Mouse (Mus musculus): Measurements from ENCODE around the gene Calcb. TPM values are rescaled to one million over a fixed set of nuclear protein-coding genes. Genes with fewer than 3 reads are reported as not detected.
A peak's percentile ranks its signal among the peaks of the same experiment; 100 is the strongest.

Calcb gene
- polyA plus RNA-seq, 1 experiment from 2014 or later, result 0.97 TPM

- WGBS, result 61% methylated on average over 8 of the region's 8 CpGs
- Histone ChIP-seq H3K27me3 (no peaks in the 10 kb centered on the region), H3K4me2 (no peak overlapping the region), H3K27ac (no peak overlapping the region), H3K4me1 (no peaks in the 10 kb centered on the region), H3K9me3 (no peaks in the 10 kb centered on the region), H3K36me3 (no peaks in the 10 kb centered on the region), H3K4me3 (no peak overlapping the region), H3K9ac (no peak overlapping the region)
- no peak for ATAC-seq (ENCODE audit: borderline replicate concordance, extremely low read depth, low FRiP score, low TSS enrichment)
Measured at GRCm38 (mm10) chr7:114754626-114755025, 36.2 kb downstream of the Calcb start.

GRCm38 (mm10) chr7:114762660-114763059 is 44.2 kb downstream of the Calcb start:
- Histone ChIP-seq H3K4me1 (no peaks in the 10 kb centered on the region), H3K4me3 (no peak overlapping the region), H3K4me2 (no peak overlapping the region), H3K27me3 (no peaks in the 10 kb centered on the region), H3K36me3 (no peaks in the 10 kb centered on the region), H3K27ac (no peak overlapping the region), H3K9me3 (no peaks in the 10 kb centered on the region), H3K9ac (no peak overlapping the region)
- WGBS, result 48% methylated on average over 2 of the region's 2 CpGs
- no peak for ATAC-seq (ENCODE audit: borderline replicate concordance, extremely low read depth, low FRiP score, low TSS enrichment)

- WGBS, result 80% methylated on average over 3 of the region's 3 CpGs
- Histone ChIP-seq H3K4me1 (no peaks in the 10 kb centered on the region), H3K4me2 (no peak overlapping the region), H3K9me3 (no peaks in the 10 kb centered on the region), H3K9ac (no peak overlapping the region), H3K4me3 (no peak overlapping the region), H3K36me3 (no peaks in the 10 kb centered on the region), H3K27me3 (no peaks in the 10 kb centered on the region), H3K27ac (no peak overlapping the region)
- ATAC-seq (ENCODE audit: borderline replicate concordance, extremely low read depth, low FRiP score, low TSS enrichment), result no peak
Measured at GRCm38 (mm10) chr7:114765273-114765672, 46.8 kb downstream of the Calcb start.

DNA sequence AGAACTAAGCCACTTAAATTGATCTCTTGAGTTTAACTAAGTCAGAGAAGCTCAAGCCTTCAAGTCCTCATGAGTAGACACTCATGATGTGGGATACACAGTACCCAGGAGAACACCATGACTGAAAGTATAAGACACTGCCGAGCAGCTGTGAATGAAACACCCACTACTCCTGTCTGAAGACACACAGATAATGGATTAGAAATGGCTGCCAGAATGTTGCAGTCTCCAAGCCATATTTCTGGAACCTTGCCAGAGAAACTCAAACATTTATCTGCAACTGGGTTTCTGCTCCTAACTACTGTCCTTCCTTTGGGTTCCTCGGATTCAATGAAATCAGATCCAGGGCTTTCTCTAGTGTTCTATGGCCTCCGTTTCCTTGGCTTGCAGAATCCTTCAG is 48.1 kb downstream of the Calcb start:
- 49% methylated on average over 3 of the region's 3 CpGs for WGBS
- Histone ChIP-seq H3K36me3 (no peaks in the 10 kb centered on the region), H3K27ac (no peak overlapping the region), H3K4me1 (no peaks in the 10 kb centered on the region), H3K9me3 (no peaks in the 10 kb centered on the region), H3K9ac (no peak overlapping the region), H3K4me2 (no peak overlapping the region), H3K4me3 (no peak overlapping the region), H3K27me3 (no peaks in the 10 kb centered on the region)
- peak; percentile 42; the same call in 1 of the 2 replicates for ATAC-seq (ENCODE audit: borderline replicate concordance, extremely low read depth, low FRiP score, low TSS enrichment)

- Histone ChIP-seq H3K4me2 (no peak overlapping the region), H3K4me3 (no peak overlapping the region), H3K36me3 (no peaks in the 10 kb centered on the region), H3K9me3 (no peaks in the 10 kb centered on the region), H3K9ac (no peak overlapping the region), H3K27me3 (no peaks in the 10 kb centered on the region), H3K4me1 (no peaks in the 10 kb centered on the region), H3K27ac (no peak overlapping the region)
- ATAC-seq (ENCODE audit: borderline replicate concordance, extremely low read depth, low FRiP score, low TSS enrichment), result no peak
- 72% methylated on average over 5 of the region's 5 CpGs for WGBS
Measured at GRCm38 (mm10) chr7:114768516-114768915, 50.1 kb downstream of the Calcb start.

DNA sequence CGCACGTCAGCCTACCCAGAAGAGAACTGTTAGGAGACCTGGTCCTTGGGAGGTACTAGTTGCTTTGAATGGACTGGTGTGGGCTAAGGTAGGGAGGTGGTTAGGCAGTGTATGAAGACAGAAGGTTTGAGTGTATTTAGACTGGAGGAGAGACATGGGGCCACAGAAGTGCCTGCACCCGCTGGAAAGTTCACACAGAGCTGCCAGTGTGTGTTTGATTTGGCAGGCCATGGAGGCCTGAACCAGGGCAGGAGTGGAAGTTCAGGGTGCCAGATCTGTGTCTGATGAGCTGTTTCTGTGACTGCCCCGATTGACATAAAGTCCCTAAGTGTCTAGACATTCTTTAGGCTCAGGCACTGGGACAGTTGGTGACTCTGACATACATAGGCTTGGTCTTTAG is 50.6 kb downstream of the Calcb start:
- 79% methylated on average over 4 of the region's 4 CpGs for WGBS
- Histone ChIP-seq H3K4me3 (no peak overlapping the region), H3K27ac (no peak overlapping the region), H3K4me2 (no peak overlapping the region), H3K9ac (no peak overlapping the region), H3K27me3 (no peaks in the 10 kb centered on the region), H3K9me3 (no peaks in the 10 kb centered on the region), H3K36me3 (no peaks in the 10 kb centered on the region), H3K4me1 (no peaks in the 10 kb centered on the region)
- no peak for ATAC-seq (ENCODE audit: borderline replicate concordance, extremely low read depth, low FRiP score, low TSS enrichment)

GRCm38 (mm10) chr7:114770586-114770985 is 52.1 kb downstream of the Calcb start:
- Histone ChIP-seq H3K27ac (no peak overlapping the region), H3K4me2 (no peak overlapping the region), H3K36me3 (no peaks in the 10 kb centered on the region), H3K9me3 (no peaks in the 10 kb centered on the region), H3K4me1 (no peaks in the 10 kb centered on the region), H3K4me3 (no peak overlapping the region), H3K9ac (no peak overlapping the region), H3K27me3 (no peaks in the 10 kb centered on the region)
- 86% methylated on average over 3 of the region's 3 CpGs for WGBS
- no peak for ATAC-seq (ENCODE audit: borderline replicate concordance, extremely low read depth, low FRiP score, low TSS enrichment)

DNA sequence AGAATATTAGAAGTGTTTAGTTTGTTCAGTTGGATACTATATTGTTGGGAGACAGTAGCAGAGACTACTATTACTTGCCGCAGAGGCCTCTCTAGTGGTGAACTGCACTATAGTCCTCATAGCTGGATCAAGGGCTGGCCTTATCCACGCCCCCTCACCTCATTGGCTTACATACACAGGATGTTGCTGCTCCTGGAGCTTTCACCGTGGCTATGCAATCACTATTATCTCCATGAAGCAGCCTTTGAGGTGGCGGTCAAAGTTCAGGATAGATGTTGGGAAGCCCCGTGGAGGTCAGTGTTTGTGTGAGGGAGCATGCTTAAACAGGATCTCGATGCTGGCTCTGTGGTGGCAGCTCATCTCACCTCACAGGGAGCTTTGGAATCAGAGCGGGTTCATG is 53.4 kb downstream of the Calcb start:
- WGBS, result 55% methylated on average over 7 of the region's 7 CpGs
- no peak overlapping the region for H3K27ac ChIP-seq
- no peak for ATAC-seq (ENCODE audit: borderline replicate concordance, extremely low read depth, low FRiP score, low TSS enrichment)
- H3K9ac ChIP-seq, result no peak overlapping the region
- no peak overlapping the region for H3K4me2 ChIP-seq
- H3K4me3 ChIP-seq, result no peak overlapping the region
- no peaks in the 10 kb centered on the region for H3K27me3 ChIP-seq
- no peaks in the 10 kb centered on the region for H3K4me1 ChIP-seq
- no peaks in the 10 kb centered on the region for H3K9me3 ChIP-seq
- no peaks in the 10 kb centered on the region for H3K36me3 ChIP-seq

Other genes starting within 250 kb of the Calcb start
- 1.9 and 2.4 TPM in 2 replicates for gene Cyp2r1, start 155.7 kb upstream of the Calcb start, polyA plus RNA-seq (2015; fragmentation: Nextera tagmentation; extraction: Ambion mirVana)
- gene Calca, start 82.3 kb upstream of the Calcb start, polyA plus RNA-seq (2015; fragmentation: Nextera tagmentation; extraction: Ambion mirVana), result 2.5 and 3.6 TPM in 2 replicates
- 4.3 and 5.3 TPM in 2 replicates for gene Insc, start 25.1 kb downstream of the Calcb start, polyA plus RNA-seq (2015; fragmentation: Nextera tagmentation; extraction: Ambion mirVana)